Mouse (Mus musculus) CD4-positive, CD25-positive, alpha-beta regulatory T cell, adult 4 months (primary cell): ENCODE measurements around the gene Ash1l. TPM values are rescaled to one million over a fixed set of nuclear protein-coding genes. Genes with fewer than 3 reads are reported as not detected.
A peak's percentile ranks its signal among the peaks of the same experiment; 100 is the strongest.
"Not testable (repeated sequence)": the region's sequence is repeated elsewhere in the genome, so short reads cannot be mapped to it uniquely, and the experiment has no call there.

Experiments
- ATAC-seq: one replicate; pipeline ENCODE4 v1.8.0; 2017
- polyA plus RNA-seq, 2 experiments: library from polyadenylated mRNA; unstranded; fragments of 100-300 nt; shearing (Covaris generic); gene quantifications; one replicate each; pipeline ENCODE4 v1.2.1; 2017

The Ash1l gene
- polyA plus RNA-seq, 2 experiments from 2014 or later = 43.9 to 46.1 TPM

- ATAC-seq = not testable (repeated sequence)
Observed at GRCm38 (mm10) chr3:88963211-88963610, 12.8 kb downstream of the Ash1l start.

- no peak for ATAC-seq
Observed at GRCm38 (mm10) chr3:88975012-88975411, 24.6 kb downstream of the Ash1l start.

- no peak for ATAC-seq
Observed at GRCm38 (mm10) chr3:88981206-88982010, 31.0 kb downstream of the Ash1l start.

- ATAC-seq = no peak
Observed at GRCm38 (mm10) chr3:88983921-88984381, 33.5 kb downstream of the Ash1l start.

- ATAC-seq = no peak
Observed at GRCm38 (mm10) chr3:88992793-88993192, 42.4 kb downstream of the Ash1l start.

- ATAC-seq = no peak
Observed at GRCm38 (mm10) chr3:89001536-89001935, 51.1 kb downstream of the Ash1l start.

GRCm38 (mm10) chr3:89030896-89031295, 80.5 kb downstream of the Ash1l start:
- ATAC-seq = not testable (repeated sequence)

- no peak for ATAC-seq
Observed at GRCm38 (mm10) chr3:89043359-89043758, 92.9 kb downstream of the Ash1l start.

GRCm38 (mm10) chr3:89058361-89058760, 107.9 kb downstream of the Ash1l start:
- ATAC-seq = no peak

- ATAC-seq = no peak
Observed at GRCm38 (mm10) chr3:89058783-89059182, 108.4 kb downstream of the Ash1l start.

GRCm38 (mm10) chr3:89061696-89062095, 111.3 kb downstream of the Ash1l start:
- ATAC-seq = no peak

- no peak for ATAC-seq
Observed at GRCm38 (mm10) chr3:89067265-89067664, 116.8 kb downstream of the Ash1l start.

GRCm38 (mm10) chr3:89077383-89077782, 127.0 kb downstream of the Ash1l start:
- no peak for ATAC-seq

- ATAC-seq = not testable (repeated sequence)
Observed at GRCm38 (mm10) chr3:89082287-89082686, 131.9 kb downstream of the Ash1l start.

GRCm38 (mm10) chr3:89084133-89084532, 133.7 kb downstream of the Ash1l start:
- no peak for ATAC-seq

GRCm38 (mm10) chr3:89084654-89085190, 134.3 kb downstream of the Ash1l start:
- ATAC-seq = no peak

- no peak for ATAC-seq
Observed at GRCm38 (mm10) chr3:89087338-89088110, 137.1 kb downstream of the Ash1l start.

- no peak for ATAC-seq
Observed at GRCm38 (mm10) chr3:89088974-89089373, 138.6 kb downstream of the Ash1l start.

- peak; percentile 93 for ATAC-seq
Observed at GRCm38 (mm10) chr3:89089882-89090591, 139.6 kb downstream of the Ash1l start.

- peak; percentile 33 for ATAC-seq
Observed at GRCm38 (mm10) chr3:89090694-89091655, 140.6 kb downstream of the Ash1l start.

- no peak for ATAC-seq
Observed at GRCm38 (mm10) chr3:89091811-89092508, 141.5 kb downstream of the Ash1l start.
